Mouse (Mus musculus): Measurements from ENCODE around the gene 4930522H14Rik.

- TF ChIP-seq CTCF (IDR thresholded peaks at IDR 0.05; ENCODE audit: low read depth) (no peak), EP300 (IDR thresholded peaks at IDR 0.05; ENCODE audit: low read depth) (no peak)
Measured at GRCm38 (mm10) chr4:109546538-109546937, 15.4 kb upstream of the 4930522H14Rik start.
